ENCODE assay signal across 10 mouse cellular contexts in the genomic region with DNA sequence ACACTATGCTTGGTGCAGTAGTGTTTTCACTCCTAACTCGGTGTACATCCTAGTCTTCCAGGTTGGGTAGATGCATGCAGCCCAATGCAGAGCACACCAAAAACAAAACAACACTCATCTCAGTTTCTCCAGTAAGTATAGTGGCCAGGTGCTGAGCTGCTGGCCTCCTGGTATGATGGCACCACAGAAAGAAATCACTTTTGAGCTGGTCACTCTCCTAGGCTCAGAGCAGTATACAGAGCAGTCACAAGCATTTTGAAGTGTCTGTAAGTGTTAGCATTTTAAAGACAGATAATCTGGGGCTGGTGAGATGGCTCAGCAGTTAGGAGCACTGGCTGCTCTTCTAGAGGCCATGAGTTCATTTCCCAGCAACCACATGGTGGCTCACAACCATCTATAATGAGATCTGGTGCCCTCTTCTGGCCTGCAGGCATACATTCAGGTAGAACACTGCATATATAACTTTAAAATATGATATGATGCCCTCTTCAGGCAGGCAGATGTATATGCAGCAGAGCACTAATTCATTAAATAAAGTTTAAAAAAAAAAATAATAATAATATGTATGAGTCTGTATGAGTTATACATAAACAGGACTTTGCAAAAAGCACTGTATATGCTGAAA. TPM values are rescaled to one million over a fixed set of nuclear protein-coding genes. Genes with fewer than 3 reads are reported as not detected.
A peak's percentile ranks its signal among the peaks of the same experiment; 100 is the strongest.
DNase-seq lines count a peak whose midpoint lies in the region; ATAC-seq and TF ChIP-seq lines count a peak whose summit lies in the region.
"Had no signal": no experiment of that assay in that cellular context is flagged by ENCODE, and none has a peak within 500 bp of the region (broad histone marks: within the 10 kb centered on the region; RNA-seq: fewer than 3 reads in every experiment).

No protein-coding gene starts in this region.

- peak; percentile 38 for TF ChIP-seq CTCF in liver, adult 2 months (IDR thresholded peaks at IDR 0.05; ENCODE audit: low read depth, low read length)
- TF ChIP-seq CTCF in CH12.LX (conservative IDR thresholded peaks at IDR 0.05 in 1 of 2, IDR thresholded peaks at IDR 0.05 in 1 of 2; ENCODE audit: low read depth in 2 of 2, low read length in 2 of 2), result peak in 1 of 2 experiments; percentile 85; a peak in 3 of 4 replicates

- no peak for TF ChIP-seq POLR2A in liver, adult 2 months (IDR thresholded peaks at IDR 0.05; ENCODE audit: extremely low read depth, insufficient read depth, low read length)
- TF ChIP-seq POLR2A in CH12.LX (IDR thresholded peaks at IDR 0.05; ENCODE audit: low read depth, low read length), result no peak

- WGBS in liver, adult 2 months, result 98% methylated on average over 1 of the region's 1 CpGs

- no peaks in the 10 kb centered on the region for H3K4me1 ChIP-seq in liver, adult 2 months (ENCODE audit: control insufficient read depth, insufficient read depth, low read length)
- H3K4me1 ChIP-seq in CH12.LX (ENCODE audit: control insufficient read depth in 1 of 2, insufficient read depth in 2 of 2), result no peaks in the 10 kb centered on the region
- H3K4me1 ChIP-seq: lung, embryonic 15.5 days had no signal

- no peak overlapping the region for H3K4me2 ChIP-seq in CH12.LX (ENCODE audit: insufficient read depth, low read depth, poor library complexity, severe bottlenecking)
- H3K4me2 ChIP-seq: lung, embryonic 15.5 days had no signal

- no peak overlapping the region for H3K9ac ChIP-seq in liver, adult 2 months (ENCODE audit: low read depth, low read length)
- no peak overlapping the region for H3K9ac ChIP-seq in CH12.LX (ENCODE audit: insufficient read depth, low read depth)
- H3K9ac ChIP-seq: lung, embryonic 15.5 days had no signal

- H3K27ac ChIP-seq in liver, adult 2 months (replicated peaks; ENCODE audit: insufficient read depth, low read depth, low read length), result no peak overlapping the region
- H3K27ac ChIP-seq in CH12.LX (ENCODE audit: insufficient read depth, low read depth), result no peak overlapping the region
- H3K27ac ChIP-seq: lung, embryonic 15.5 days had no signal

- H3K79me2 ChIP-seq in liver, adult 2 months (ENCODE audit: control insufficient read depth, insufficient read depth, low read length), result peaks cover 3% of the 10 kb centered on the region; the same call in 1 of the 2 replicates
- H3K79me2 ChIP-seq in CH12.LX (replicated peaks; ENCODE audit: control insufficient read depth, extremely low read depth, insufficient read depth, poor library complexity, severe bottlenecking), result 0 out of 2 replicates have a peak, but pooled peaks cover 2% of the 10 kb centered on the region

- in situ Hi-C loops in CH12.LX (cut with MboI; ENCODE audit: low pct_ligation_motif_present, low pct_unique_long_range_greater_than_20kb, low sequenced_read_pairs), result no loop called here

- TF ChIP-seq EP300 in CH12.LX (IDR thresholded peaks at IDR 0.05; ENCODE audit: low read length), result no peak

- H3K4me3 ChIP-seq in liver, adult 2 months (ENCODE audit: insufficient read depth, low read depth, low read length), result no peak overlapping the region
- no peak overlapping the region for H3K4me3 ChIP-seq in CH12.LX (replicated peaks in 1 of 3; ENCODE audit: low read depth in 2 of 3, low read length in 2 of 3, poor library complexity in 1 of 3)
- H3K4me3 ChIP-seq: lung, embryonic 15.5 days had no signal

- TF ChIP-seq RAD21 in CH12.LX (IDR thresholded peaks at IDR 0.05; ENCODE audit: low read depth, low read length), result peak; percentile 32

- dilution Hi-C loops in CH12.LX (cut with MboI; ENCODE audit: extremely low pct_ligation_motif_present, extremely low pct_unique_long_range_greater_than_20kb, low sequenced_read_pairs), result no loop called here

- DNase-seq in liver, adult 2 months (ENCODE audit: extremely low read depth, low read depth, low spot score), result peak; percentile 29
- DNase-seq in liver (no peak), CH12.LX (ENCODE audit: extremely low read depth) (peak; percentile 34), MN1 (ENCODE audit: low spot score) (no peak)
- DNase-seq in c-Kit-positive CD71-negative TER-119-negative erythroid progenitor cells, embryonic 14.5 days (ENCODE audit: low read depth), result peak; percentile 7
- no peak for DNase-seq in layer of hippocampus, adult 18-20 months (ENCODE audit: low spot score in 2 of 2)
- DNase-seq in yolk sac, embryonic 10.5 days (ENCODE audit: low spot score), result no peak

- peaks cover 22% of the 10 kb centered on the region for H3K36me3 ChIP-seq in liver, adult 2 months (ENCODE audit: control insufficient read depth, insufficient read depth, low read length)
- peaks cover 9 to 22% of the 10 kb centered on the region in 2 experiments for H3K36me3 ChIP-seq in CH12.LX (replicated peaks in 1 of 2; ENCODE audit: control insufficient read depth in 1 of 2, insufficient read depth in 1 of 2, low read length in 1 of 2)

- ATAC-seq in neutrophil, adult 5-6 weeks (ENCODE audit: extremely low read depth, insufficient number of reproducible peaks, low FRiP score, poor library complexity, severe bottlenecking), result peak; percentile 80
- ATAC-seq: forebrain, embryonic 16.5 days had no signal

- H3K27me3 ChIP-seq in liver, adult 2 months (ENCODE audit: control insufficient read depth, insufficient read depth, low read length), result no peaks in the 10 kb centered on the region
- no peaks in the 10 kb centered on the region for H3K27me3 ChIP-seq in CH12.LX (replicated peaks)
- H3K27me3 ChIP-seq: lung, embryonic 15.5 days had no signal

- H3K9me3 ChIP-seq in CH12.LX (replicated peaks; ENCODE audit: low read length), result peaks cover 3% of the 10 kb centered on the region
- H3K9me3 ChIP-seq: lung, embryonic 15.5 days had no signal

TF ChIP-seq in CH12.LX, 34 proteins besides CTCF, POLR2A, EP300 and RAD21:
- peak; percentile 85; the same call in 1 of the 2 replicates for TF ChIP-seq MYC (IDR thresholded peaks at IDR 0.05; ENCODE audit: low read depth, low read length)
- no peak for TF ChIP-seq HCFC1 (IDR thresholded peaks at IDR 0.05; ENCODE audit: low read depth, low read length)
- no peak for TF ChIP-seq ELF1 (IDR thresholded peaks at IDR 0.05; ENCODE audit: low read depth, low read length)
- TF ChIP-seq SIN3A (IDR thresholded peaks at IDR 0.05; ENCODE audit: low read length), result no peak
- TF ChIP-seq GABPA (IDR thresholded peaks at IDR 0.05; ENCODE audit: insufficient replicate concordance, low read depth, low read length), result no peak
- no peak for TF ChIP-seq CHD1 (IDR thresholded peaks at IDR 0.05; ENCODE audit: low read depth, low read length)
- TF ChIP-seq ZC3H11A (IDR thresholded peaks at IDR 0.05; ENCODE audit: low read depth, low read length), result no peak
- no peak for TF ChIP-seq TCF12 (IDR thresholded peaks at IDR 0.05; ENCODE audit: low read depth, low read length)
- TF ChIP-seq ETS1 (conservative IDR thresholded peaks at IDR 0.05; ENCODE audit: low read depth, low read length), result no peak
- TF ChIP-seq IRF4 (IDR thresholded peaks at IDR 0.05; ENCODE audit: low read depth, low read length), result no peak
- no peak for TF ChIP-seq ZMIZ1 (IDR thresholded peaks at IDR 0.05; ENCODE audit: low read depth, low read length)
- TF ChIP-seq ZNF384 (IDR thresholded peaks at IDR 0.05; ENCODE audit: low read depth, low read length), result peak; percentile 54; the same call in 1 of the 2 replicates
- TF ChIP-seq SMC3 (IDR thresholded peaks at IDR 0.05; ENCODE audit: low read depth, low read length), result peak; percentile 51
- no peak for TF ChIP-seq BHLHE40 (IDR thresholded peaks at IDR 0.05; ENCODE audit: low read depth, low read length)

RNA-seq across cellular contexts. Expression of gene Desi2, which starts 54.8 kb away (rescaled TPM):
- 5.6 and 6.8 TPM in 2 replicates for total RNA-seq in liver, adult 2 months (2014; rRNA removed)
- 7.2 and 7.7 TPM in 2 replicates for polyA plus RNA-seq in liver, adult 2 months (2012; rRNA removed)
- total RNA-seq in CH12.LX (2012; rRNA removed) (10.4 and 11.1 TPM in 2 replicates), CH12.LX (2014; rRNA removed) (31.2 and 32.9 TPM in 2 replicates)
- polyA plus RNA-seq in CH12.LX (2012; ENCODE audit: insufficient read length, low read depth), result 11.7 and 14.7 TPM in 2 replicates
- total RNA-seq in neutrophil, adult 5-6 weeks (2017), result 8.3 and 8.5 TPM in 2 replicates
- 10 to 100 TPM; 17.3 to 17.8 TPM for total RNA-seq in layer of hippocampus, adult 18-20 months (2021)

Comparison
In these comparisons a context has a peak if more than half of its experiments do, and no peak if none do; other contexts are left out.
1. DNase-seq: peak in liver, adult 2 months (single experiment), CH12.LX (single experiment) and c-Kit-positive CD71-negative TER-119-negative erythroid progenitor cells, embryonic 14.5 days (single experiment); none in liver (single experiment), MN1 (single experiment), layer of hippocampus, adult 18-20 months (0 of 2) and yolk sac, embryonic 10.5 days (single experiment).